Mouse (Mus musculus): ENCODE measurements at regions not wholly inside any gene's neighbourhood (a gene's known extent, or its start where the extent isn't known, plus 50 kb on each side); places are given as distances from the start of the nearest gene placed in this dataset.

DNA sequence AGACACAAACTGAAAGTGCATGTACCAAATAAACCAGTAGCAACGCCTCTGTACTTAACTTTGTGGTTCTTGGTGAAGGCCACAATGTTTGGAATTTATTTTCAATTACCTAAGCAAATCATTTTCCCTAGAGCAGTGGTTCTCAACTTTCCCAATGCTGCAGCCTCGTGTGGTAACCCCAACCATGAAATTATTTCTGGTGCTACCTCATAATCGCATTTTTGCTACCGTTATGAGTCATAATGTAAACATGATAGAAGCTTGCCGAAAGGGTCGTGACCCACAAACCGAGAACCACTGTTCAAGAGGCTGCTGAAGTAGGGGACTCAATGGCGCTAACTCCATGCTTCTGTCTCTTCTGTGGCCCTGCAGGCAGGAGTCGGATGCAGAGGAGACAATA, 429.9 kb upstream of the Actbl2 start:
- no peaks in the 10 kb centered on the region for H3K27me3 ChIP-seq (ENCODE audit: control insufficient read depth, insufficient read depth, low read length)
- no peak overlapping the region for H3K27ac ChIP-seq (ENCODE audit: insufficient read depth, low read length)
- H3K4me1 ChIP-seq (ENCODE audit: control insufficient read depth, insufficient read depth, low read length), result no peaks in the 10 kb centered on the region
- 91% methylated on average over 9 of the region's 9 CpGs for WGBS
- no peak for TF ChIP-seq CTCF (IDR thresholded peaks at IDR 0.05; ENCODE audit: borderline replicate concordance, insufficient read depth, low read depth, low read length)
- TF ChIP-seq POLR2A (IDR thresholded peaks at IDR 0.05; ENCODE audit: borderline replicate concordance, insufficient read depth, low read length), result no peak
- H3K4me3 ChIP-seq (replicated peaks; ENCODE audit: insufficient read depth, low read depth, low read length), result no peak overlapping the region
- no peak for DNase-seq

DNA sequence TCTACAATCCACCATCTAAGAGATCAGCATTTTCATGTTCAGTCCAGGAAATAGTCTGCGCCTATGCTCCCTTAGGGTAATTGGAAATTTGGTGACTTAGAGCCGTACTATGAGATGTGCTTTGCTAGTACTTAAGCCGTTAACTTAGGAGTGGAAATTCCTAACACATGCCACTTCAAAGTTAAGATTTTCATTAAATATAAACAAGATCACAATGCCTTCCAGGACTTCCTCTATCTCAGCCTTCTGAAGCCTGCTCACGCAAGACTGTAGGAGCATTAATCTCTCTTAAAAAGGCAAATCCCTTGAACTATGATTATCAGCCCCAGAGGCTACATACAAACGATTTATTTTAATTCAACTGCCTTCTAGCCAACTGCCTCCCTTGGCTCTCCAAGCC, 422.4 kb upstream of the Actbl2 start:
- Histone ChIP-seq H3K27ac (ENCODE audit: insufficient read depth, low read length) (no peak overlapping the region), H3K4me1 (ENCODE audit: control insufficient read depth, insufficient read depth, low read length) (no peaks in the 10 kb centered on the region), H3K27me3 (ENCODE audit: control insufficient read depth, insufficient read depth, low read length) (no peaks in the 10 kb centered on the region), H3K4me3 (replicated peaks; ENCODE audit: insufficient read depth, low read depth, low read length) (no peak overlapping the region)
- DNase-seq, result no peak
- TF ChIP-seq POLR2A (IDR thresholded peaks at IDR 0.05; ENCODE audit: borderline replicate concordance, insufficient read depth, low read length) (no peak), CTCF (IDR thresholded peaks at IDR 0.05; ENCODE audit: borderline replicate concordance, insufficient read depth, low read depth, low read length) (no peak)
- 86% methylated on average over 5 of the region's 5 CpGs for WGBS

DNA sequence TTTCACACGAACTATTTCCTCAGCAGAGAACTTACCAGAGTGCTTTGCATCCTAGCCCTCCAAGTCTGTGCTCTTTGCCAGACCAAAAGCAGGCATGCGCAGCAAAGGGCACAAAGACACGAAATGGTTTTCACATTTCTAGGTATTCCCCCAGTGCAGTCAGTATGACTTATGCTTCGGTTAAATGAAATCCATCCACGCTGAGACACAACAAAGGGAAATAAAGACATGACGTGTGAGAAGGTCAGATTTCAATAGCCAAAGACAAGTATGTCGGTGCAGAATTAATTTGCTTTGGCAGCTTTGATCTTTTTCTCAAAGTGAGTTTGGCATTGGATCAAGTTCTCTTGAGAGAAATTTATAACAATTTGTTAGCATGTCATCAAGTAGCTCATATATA, 417.9 kb upstream of the Actbl2 start:
- H3K27ac ChIP-seq (ENCODE audit: insufficient read depth, low read length), result no peak overlapping the region
- H3K27me3 ChIP-seq (ENCODE audit: control insufficient read depth, insufficient read depth, low read length), result no peaks in the 10 kb centered on the region
- 31% methylated on average over 7 of the region's 7 CpGs for WGBS
- H3K4me3 ChIP-seq (replicated peaks; ENCODE audit: insufficient read depth, low read depth, low read length), result no peak overlapping the region
- no peaks in the 10 kb centered on the region for H3K4me1 ChIP-seq (ENCODE audit: control insufficient read depth, insufficient read depth, low read length)
- DNase-seq, result no peak
- TF ChIP-seq POLR2A (IDR thresholded peaks at IDR 0.05; ENCODE audit: borderline replicate concordance, insufficient read depth, low read length) (no peak), CTCF (IDR thresholded peaks at IDR 0.05; ENCODE audit: borderline replicate concordance, insufficient read depth, low read depth, low read length) (no peak)

DNA sequence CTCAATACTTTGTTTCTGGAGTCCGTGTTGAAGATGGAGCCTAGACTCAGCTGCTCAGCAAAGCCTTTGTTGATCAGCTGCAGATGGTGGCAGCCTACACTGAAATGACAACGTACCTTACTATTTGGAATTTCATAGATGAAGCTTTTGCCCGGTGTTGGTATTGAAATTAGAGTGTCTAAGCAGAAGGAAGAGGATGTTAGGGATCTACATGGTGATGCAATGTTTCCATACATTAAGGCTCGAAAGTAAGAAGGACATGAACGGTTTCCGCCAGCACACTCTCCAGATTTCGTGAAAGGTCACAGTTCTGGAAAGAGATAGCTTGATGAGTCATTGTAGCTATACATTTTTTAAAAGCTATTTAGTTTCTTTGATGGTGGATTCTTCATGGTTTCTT, 412.9 kb upstream of the Actbl2 start:
- Histone ChIP-seq H3K4me3 (replicated peaks; ENCODE audit: insufficient read depth, low read depth, low read length) (no peak overlapping the region), H3K4me1 (ENCODE audit: control insufficient read depth, insufficient read depth, low read length) (no peaks in the 10 kb centered on the region), H3K27me3 (ENCODE audit: control insufficient read depth, insufficient read depth, low read length) (no peaks in the 10 kb centered on the region), H3K27ac (ENCODE audit: insufficient read depth, low read length) (no peak overlapping the region)
- TF ChIP-seq CTCF (IDR thresholded peaks at IDR 0.05; ENCODE audit: borderline replicate concordance, insufficient read depth, low read depth, low read length) (no peak), POLR2A (IDR thresholded peaks at IDR 0.05; ENCODE audit: borderline replicate concordance, insufficient read depth, low read length) (no peak)
- 92% methylated on average over 7 of the region's 7 CpGs for WGBS
- DNase-seq, result no peak

DNA sequence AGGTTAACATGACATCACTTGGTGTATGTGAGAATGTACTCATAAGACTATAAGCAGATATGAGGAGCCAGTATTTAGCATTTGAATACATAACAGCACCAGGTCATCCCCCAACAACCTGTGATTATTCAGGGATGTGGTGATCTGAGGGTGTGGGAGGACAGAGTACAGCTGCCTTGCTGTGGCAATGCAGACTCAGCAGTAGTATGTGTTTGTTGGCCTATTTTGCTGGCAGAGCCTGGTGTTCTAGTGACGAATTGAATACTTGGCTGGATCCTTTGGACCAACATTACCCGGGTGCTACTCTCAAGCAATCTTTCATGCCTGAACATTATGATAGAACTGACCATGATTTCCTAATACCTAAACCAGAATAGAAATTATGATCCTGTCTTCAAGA, 409.1 kb upstream of the Actbl2 start:
- Histone ChIP-seq H3K27ac (ENCODE audit: insufficient read depth, low read length) (no peak overlapping the region), H3K4me3 (replicated peaks; ENCODE audit: insufficient read depth, low read depth, low read length) (no peak overlapping the region), H3K27me3 (ENCODE audit: control insufficient read depth, insufficient read depth, low read length) (no peaks in the 10 kb centered on the region), H3K4me1 (ENCODE audit: control insufficient read depth, insufficient read depth, low read length) (no peaks in the 10 kb centered on the region)
- 55% methylated on average over 2 of the region's 2 CpGs for WGBS
- DNase-seq, result no peak
- TF ChIP-seq CTCF (IDR thresholded peaks at IDR 0.05; ENCODE audit: borderline replicate concordance, insufficient read depth, low read depth, low read length) (no peak), POLR2A (IDR thresholded peaks at IDR 0.05; ENCODE audit: borderline replicate concordance, insufficient read depth, low read length) (no peak)

DNA sequence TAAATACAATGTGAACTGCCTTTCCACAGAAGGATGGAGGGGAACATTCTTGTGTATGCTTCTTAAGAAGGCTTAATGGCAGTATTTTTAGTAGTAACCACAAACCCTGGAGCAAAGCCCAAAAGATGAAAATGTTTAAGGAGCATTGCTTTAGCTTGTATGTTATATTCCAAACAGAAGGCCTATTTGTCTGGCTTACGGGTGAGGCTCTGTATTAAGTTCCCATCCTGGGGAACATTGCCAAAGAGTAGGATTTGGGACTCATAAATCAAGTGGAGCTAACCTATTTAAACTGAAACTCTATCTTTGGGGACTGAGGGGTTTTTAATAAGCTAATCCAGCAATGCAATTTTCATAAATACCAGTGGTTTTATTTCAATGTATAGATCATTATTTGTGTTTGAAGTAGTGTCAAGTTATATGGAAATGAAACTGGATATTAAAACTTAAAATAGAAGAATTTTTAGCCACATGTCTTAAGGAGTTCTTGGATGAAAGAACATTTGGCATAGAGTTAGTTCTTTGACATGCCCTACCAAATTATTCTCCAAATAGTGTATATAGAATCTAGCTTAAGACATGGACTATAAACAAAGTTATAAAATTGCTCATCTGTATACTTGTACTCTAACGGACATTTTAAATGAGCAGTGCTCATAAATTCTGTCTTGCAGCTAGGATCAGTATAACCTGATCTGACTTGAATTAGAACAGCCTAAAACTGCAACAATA, 401.7 kb upstream of the Actbl2 start:
- no peak for TF ChIP-seq POLR2A (IDR thresholded peaks at IDR 0.05; ENCODE audit: borderline replicate concordance, insufficient read depth, low read length)
- TF ChIP-seq CTCF (IDR thresholded peaks at IDR 0.05; ENCODE audit: borderline replicate concordance, insufficient read depth, low read depth, low read length), result no peak
- no peak overlapping the region for H3K4me3 ChIP-seq (replicated peaks; ENCODE audit: insufficient read depth, low read depth, low read length)
- WGBS, result 71% methylated on average over 2 of the region's 2 CpGs
- no peak overlapping the region for H3K27ac ChIP-seq (ENCODE audit: insufficient read depth, low read length)
- H3K27me3 ChIP-seq (ENCODE audit: control insufficient read depth, insufficient read depth, low read length), result no peaks in the 10 kb centered on the region
- no peaks in the 10 kb centered on the region for H3K4me1 ChIP-seq (ENCODE audit: control insufficient read depth, insufficient read depth, low read length)
- DNase-seq, result no peak

DNA sequence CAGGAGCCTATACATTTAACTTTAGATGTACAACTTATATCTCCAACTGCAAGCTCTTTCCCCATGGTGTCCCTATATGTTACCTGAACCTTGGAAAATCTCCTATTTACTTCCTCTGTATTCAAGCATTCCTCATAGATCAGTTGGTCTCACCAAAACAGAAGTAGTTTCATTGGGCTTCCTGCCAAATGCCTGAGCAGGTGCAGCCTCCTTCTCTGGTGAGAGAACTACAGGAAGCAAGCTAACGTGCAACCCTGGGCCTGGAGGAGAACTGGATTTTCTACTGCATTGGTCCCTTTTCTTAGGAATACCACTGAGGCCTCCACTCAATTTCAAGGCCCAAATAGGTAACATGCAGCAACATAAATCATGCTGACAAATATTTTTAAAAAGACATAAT, 400.6 kb upstream of the Actbl2 start:
- DNase-seq, result no peak
- no peak overlapping the region for H3K4me3 ChIP-seq (replicated peaks; ENCODE audit: insufficient read depth, low read depth, low read length)
- TF ChIP-seq CTCF (IDR thresholded peaks at IDR 0.05; ENCODE audit: borderline replicate concordance, insufficient read depth, low read depth, low read length) (no peak), POLR2A (IDR thresholded peaks at IDR 0.05; ENCODE audit: borderline replicate concordance, insufficient read depth, low read length) (no peak)
- H3K27ac ChIP-seq (ENCODE audit: insufficient read depth, low read length), result no peak overlapping the region
- no peaks in the 10 kb centered on the region for H3K4me1 ChIP-seq (ENCODE audit: control insufficient read depth, insufficient read depth, low read length)
- 57% methylated on average over 1 of the region's 1 CpGs for WGBS
- no peaks in the 10 kb centered on the region; the same call in 1 of the 2 replicates for H3K27me3 ChIP-seq (ENCODE audit: control insufficient read depth, insufficient read depth, low read length)

DNA sequence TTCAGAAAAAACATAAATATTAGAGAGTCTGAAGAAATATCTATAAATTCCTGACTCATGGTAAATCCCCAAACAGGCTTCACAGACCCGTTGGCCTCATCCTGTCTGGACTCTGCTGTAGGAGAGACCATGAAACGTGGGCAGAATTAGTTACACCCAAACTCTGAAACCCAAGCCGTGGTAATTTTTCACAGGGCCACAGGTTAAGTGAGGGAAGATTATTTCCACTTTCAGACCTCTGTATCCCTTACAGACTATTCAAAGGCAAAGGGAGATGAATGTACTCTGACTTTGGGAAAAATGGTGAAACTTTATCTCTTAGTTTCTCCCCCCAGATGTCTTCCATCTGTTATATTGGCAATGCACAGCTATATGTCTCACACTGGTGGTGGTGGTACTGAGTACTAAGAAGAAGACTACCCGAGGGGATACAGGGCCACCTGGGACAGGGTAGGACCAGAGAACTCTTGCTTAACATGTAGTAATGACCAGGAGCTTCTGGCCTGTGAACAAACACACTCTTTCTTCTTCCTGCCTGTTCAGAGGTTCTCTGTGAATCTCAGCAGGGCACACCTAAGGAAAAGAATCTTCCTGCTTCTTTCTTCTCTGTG, 388.8 kb upstream of the Actbl2 start:
- H3K4me3 ChIP-seq (replicated peaks; ENCODE audit: insufficient read depth, low read depth, low read length), result no peak overlapping the region
- no peaks in the 10 kb centered on the region; the same call in 1 of the 2 replicates for H3K27me3 ChIP-seq (ENCODE audit: control insufficient read depth, insufficient read depth, low read length)
- TF ChIP-seq CTCF (IDR thresholded peaks at IDR 0.05; ENCODE audit: borderline replicate concordance, insufficient read depth, low read depth, low read length) (no peak), POLR2A (IDR thresholded peaks at IDR 0.05; ENCODE audit: borderline replicate concordance, insufficient read depth, low read length) (no peak)
- no peak for DNase-seq
- H3K4me1 ChIP-seq (ENCODE audit: control insufficient read depth, insufficient read depth, low read length), result no peaks in the 10 kb centered on the region
- no peak overlapping the region for H3K27ac ChIP-seq (ENCODE audit: insufficient read depth, low read length)
- 74% methylated on average over 4 of the region's 4 CpGs for WGBS
